Mouse (Mus musculus): ENCODE measurements around the gene Ide.

DNA sequence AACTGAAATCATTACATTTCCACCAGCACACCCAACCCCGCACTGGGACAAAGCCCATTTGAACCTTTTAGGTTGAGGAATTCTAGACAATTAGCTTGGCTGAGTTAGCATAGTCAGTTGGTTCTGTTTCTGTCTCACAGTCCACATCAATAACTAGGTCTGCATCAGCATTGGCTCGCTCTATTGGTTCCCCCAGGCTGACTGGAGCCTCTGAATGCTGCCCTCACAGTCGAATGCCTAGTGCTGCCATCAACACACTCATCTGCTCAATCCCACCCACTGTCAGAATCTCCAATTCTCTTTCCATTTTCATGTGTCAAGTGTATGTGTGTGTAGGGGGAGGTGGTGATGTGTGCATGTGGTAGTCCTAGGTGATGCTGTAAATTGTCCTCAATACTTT is 31.5 kb downstream of the Ide start:
- TF ChIP-seq CTCF (IDR thresholded peaks at IDR 0.05; ENCODE audit: insufficient read depth, low read depth, low read length): no peak
- no peak for TF ChIP-seq POLR2A (IDR thresholded peaks at IDR 0.05; ENCODE audit: insufficient read depth, low read depth, low read length)

All from olfactory bulb, adult 2 months (tissue).